Mouse (Mus musculus): ENCODE results near the gene Cops9. TPM values are rescaled to one million over a fixed set of nuclear protein-coding genes. Genes with fewer than 3 reads are reported as not detected.

Gene Cops9
- polyA plus RNA-seq, 1 experiment from 2014 or later, result 354 TPM

DNA sequence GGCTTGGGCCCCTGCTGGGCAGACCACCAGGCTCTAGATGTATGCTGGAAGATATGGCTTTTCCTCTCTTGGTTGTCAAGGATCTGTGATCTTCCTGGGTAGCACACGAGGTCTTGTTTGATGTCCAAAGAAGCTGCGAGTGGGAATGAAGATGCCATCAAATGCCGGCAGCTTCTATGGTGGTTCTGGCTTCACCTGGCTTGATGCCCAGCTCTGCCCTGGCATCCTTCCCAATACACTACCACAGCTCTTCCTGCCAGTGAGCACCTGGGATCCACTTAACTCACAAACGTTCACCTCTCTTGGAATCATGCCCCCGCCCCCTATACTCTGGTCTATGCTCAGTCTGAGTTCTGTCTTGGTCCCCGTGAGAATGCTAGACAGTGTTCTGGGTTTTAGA lies 25.3 kb upstream of the Cops9 start:
- H3K9me3 ChIP-seq, result no peaks in the 10 kb centered on the region
- H3K9ac ChIP-seq, result no peak overlapping the region
- no peaks in the 10 kb centered on the region for H3K4me1 ChIP-seq
- H3K4me2 ChIP-seq, result no peak overlapping the region
- no peaks in the 10 kb centered on the region for H3K27me3 ChIP-seq
- no peak overlapping the region for H3K4me3 ChIP-seq
- ATAC-seq (ENCODE audit: borderline replicate concordance, extremely low read depth, low FRiP score, low TSS enrichment), result no peak; the same call in 1 of the 2 replicates
- H3K36me3 ChIP-seq, result no peaks in the 10 kb centered on the region
- H3K27ac ChIP-seq, result no peak overlapping the region
- 62% methylated on average over 6 of the region's 6 CpGs for WGBS

DNA sequence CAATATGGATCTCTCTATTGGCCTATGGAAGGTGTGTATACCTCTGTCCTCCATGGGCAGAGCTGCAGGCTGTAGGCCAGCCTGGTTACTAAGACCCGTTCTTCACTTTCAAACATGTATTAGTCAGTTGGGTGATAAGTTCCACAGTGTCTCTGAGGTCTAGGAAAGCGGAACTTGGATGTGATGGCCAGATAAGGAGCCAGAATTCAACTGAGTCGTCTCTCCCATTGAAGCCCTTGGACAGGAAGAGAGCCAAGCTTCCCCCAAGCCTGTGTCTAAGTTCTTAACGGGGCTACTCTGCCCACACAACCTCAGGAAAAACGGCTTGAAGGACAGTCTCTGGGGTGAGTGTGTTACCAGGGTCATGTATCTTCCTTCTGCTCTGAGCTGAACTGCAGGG lies 17.6 kb upstream of the Cops9 start:
- no peak overlapping the region for H3K9ac ChIP-seq

DNA sequence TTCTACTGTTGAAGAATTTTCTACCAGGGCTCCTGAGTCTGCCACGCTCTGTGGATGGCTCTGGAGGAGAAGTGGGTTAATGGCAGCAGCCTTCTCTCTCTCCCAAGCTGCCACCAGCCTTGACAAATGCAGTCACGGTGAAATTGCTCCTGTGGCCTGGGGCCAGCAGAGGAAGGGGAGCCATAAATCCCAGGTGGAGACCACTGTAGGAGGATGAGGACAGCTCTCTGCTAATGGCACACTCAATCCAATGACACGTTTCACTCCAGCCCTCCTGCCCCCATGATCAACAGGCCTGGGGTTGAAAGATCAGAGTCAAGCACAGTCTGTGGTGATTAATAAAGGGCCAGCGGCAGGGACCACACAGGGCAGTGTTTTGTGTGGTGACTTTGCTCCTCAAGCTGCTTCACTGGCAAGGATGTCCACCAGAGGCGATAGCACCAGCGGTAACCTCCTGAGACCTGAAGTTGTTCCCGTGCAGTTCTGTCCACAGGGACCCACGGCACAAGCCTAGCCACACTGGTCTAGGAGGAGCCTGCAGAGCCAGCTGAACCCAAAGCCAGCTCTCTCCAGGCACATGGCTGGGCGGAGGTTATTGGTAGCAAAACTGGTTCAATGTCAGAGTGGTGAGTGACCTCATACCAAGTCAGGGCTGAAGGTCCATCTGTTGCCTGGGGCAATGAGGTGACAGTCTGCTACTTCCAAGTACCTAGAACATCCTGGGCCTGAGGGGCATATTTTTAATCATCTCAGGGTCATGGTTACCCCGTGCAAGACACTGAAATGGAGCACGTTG lies 15.4 kb upstream of the Cops9 start:
- Histone ChIP-seq H3K4me1 (no peaks in the 10 kb centered on the region), H3K27ac (no peak overlapping the region), H3K27me3 (no peaks in the 10 kb centered on the region), H3K9me3 (no peaks in the 10 kb centered on the region), H3K9ac (no peak overlapping the region), H3K4me3 (no peak overlapping the region), H3K4me2 (no peak overlapping the region), H3K36me3 (no peaks in the 10 kb centered on the region)
- 62% methylated on average over 11 of the region's 11 CpGs for WGBS
- ATAC-seq (ENCODE audit: borderline replicate concordance, extremely low read depth, low FRiP score, low TSS enrichment), result no peak

More for the DNA sequence above, 17.6 kb upstream of the Cops9 start:
- WGBS, result 44% methylated on average over 5 of the region's 5 CpGs
- H3K9me3 ChIP-seq, result no peaks in the 10 kb centered on the region
- H3K27me3 ChIP-seq, result no peaks in the 10 kb centered on the region
- no peak for ATAC-seq (ENCODE audit: borderline replicate concordance, extremely low read depth, low FRiP score, low TSS enrichment)
- no peaks in the 10 kb centered on the region for H3K36me3 ChIP-seq
- H3K27ac ChIP-seq, result no peak overlapping the region
- H3K4me1 ChIP-seq, result no peaks in the 10 kb centered on the region
- no peak overlapping the region for H3K4me2 ChIP-seq
- no peak overlapping the region for H3K4me3 ChIP-seq

DNA sequence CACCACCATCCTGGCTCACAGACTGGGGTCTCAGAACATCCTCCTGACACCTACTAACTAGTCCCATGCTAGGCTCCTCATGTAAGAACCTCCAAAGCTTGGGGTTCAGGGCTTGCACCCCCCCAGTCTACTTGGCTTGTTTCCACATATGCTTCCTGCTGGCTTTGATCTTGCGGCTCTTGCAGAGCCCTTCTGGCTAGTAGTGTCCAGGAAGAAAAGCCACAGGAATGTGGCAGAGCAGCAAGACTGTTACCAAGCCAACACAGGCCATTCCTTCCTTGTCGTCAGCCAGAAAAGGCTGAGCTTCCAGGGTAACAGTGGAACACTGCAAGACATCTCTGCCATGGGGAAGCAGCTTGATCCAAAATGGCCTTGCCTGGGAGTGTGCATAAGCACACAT lies 12.9 kb upstream of the Cops9 start:
- Histone ChIP-seq H3K9ac (no peak overlapping the region), H3K27me3 (no peaks in the 10 kb centered on the region), H3K27ac (no peak overlapping the region), H3K36me3 (no peaks in the 10 kb centered on the region), H3K4me3 (no peak overlapping the region), H3K4me2 (no peak overlapping the region), H3K9me3 (no peaks in the 10 kb centered on the region), H3K4me1 (no peaks in the 10 kb centered on the region)
- WGBS, result 29% methylated on average over 2 of the region's 2 CpGs
- ATAC-seq (ENCODE audit: borderline replicate concordance, extremely low read depth, low FRiP score, low TSS enrichment), result peak; percentile 9; the same call in 1 of the 2 replicates

DNA sequence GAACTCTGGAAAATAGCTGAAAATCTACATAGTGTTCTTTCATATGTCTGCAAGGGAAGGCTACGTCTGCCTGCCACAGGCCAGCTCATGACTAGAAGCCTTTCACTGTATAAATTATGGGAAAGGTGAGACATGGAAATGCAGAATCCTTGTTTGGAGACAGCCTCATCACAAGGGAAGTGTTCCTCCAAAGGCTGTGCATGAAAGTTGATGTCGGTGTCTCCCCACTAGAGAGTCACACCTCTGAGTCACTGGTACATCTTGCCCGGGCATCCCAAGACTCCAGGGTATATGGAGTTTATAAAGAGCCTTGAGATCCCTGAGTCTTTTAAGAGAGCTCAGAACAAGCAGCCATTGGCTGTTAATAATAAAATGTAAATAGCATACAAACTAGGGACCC lies 11.4 kb upstream of the Cops9 start:
- 80% methylated on average over 3 of the region's 3 CpGs for WGBS

DNA sequence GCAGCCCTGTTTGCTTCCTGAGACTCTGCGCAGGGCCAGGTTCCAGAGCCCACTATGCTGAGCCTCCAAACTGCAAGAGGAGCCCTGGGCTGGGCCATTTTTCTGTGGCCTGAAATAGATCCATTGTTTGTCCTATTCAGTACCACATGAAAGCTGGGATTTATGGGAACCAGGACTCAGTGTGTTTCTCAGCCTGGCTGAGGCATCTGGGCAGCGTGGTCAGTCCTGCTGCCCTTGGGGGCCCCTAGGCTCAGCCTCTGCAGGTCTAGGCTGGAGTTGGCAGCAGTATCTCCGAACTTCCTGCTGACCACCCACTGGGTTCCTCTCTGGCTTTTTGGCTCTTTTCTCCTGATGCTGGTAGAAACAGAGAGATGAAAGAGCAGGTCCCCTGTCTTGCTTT lies 9.7 kb upstream of the Cops9 start:
- Histone ChIP-seq H3K4me2 (no peak overlapping the region), H3K27me3 (no peaks in the 10 kb centered on the region; the same call in 1 of the 2 replicates), H3K9ac (no peak overlapping the region), H3K36me3 (no peaks in the 10 kb centered on the region), H3K27ac (no peak overlapping the region), H3K4me3 (no peak overlapping the region), H3K9me3 (no peaks in the 10 kb centered on the region), H3K4me1 (peaks cover 11% of the 10 kb centered on the region)
- WGBS, result 75% methylated on average over 3 of the region's 3 CpGs
- no peak for ATAC-seq (ENCODE audit: borderline replicate concordance, extremely low read depth, low FRiP score, low TSS enrichment)

More for the DNA sequence above, 11.4 kb upstream of the Cops9 start:
- Histone ChIP-seq H3K36me3 (no peaks in the 10 kb centered on the region), H3K4me3 (no peak overlapping the region), H3K9me3 (no peaks in the 10 kb centered on the region), H3K27ac (no peak overlapping the region), H3K9ac (no peak overlapping the region), H3K27me3 (no peaks in the 10 kb centered on the region), H3K4me1 (peaks cover 5% of the 10 kb centered on the region), H3K4me2 (no peak overlapping the region)
- no peak for ATAC-seq (ENCODE audit: borderline replicate concordance, extremely low read depth, low FRiP score, low TSS enrichment)

DNA sequence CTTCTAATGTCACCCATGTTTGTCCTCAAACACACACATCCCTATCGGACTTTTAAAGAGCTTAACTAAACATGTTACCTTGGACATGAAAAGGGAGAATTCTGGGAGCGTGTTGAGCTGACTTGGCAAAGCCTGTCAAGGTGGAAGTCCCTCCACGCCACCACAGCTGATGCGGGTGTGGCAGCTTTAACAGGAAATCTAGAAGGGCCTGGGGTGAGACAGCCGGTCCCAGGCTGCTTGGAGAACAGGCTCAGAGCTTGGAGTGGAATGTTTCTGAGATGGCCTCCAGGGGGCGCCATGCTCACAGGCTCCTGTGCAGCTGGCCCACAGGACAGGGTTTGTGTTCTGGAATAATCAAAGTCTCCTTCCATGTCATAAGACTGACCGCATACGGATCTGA lies 6.9 kb upstream of the Cops9 start, which contains the start of gene Otos:
Otos (minus strand) TSS at position 169 of the 400 bp plus-strand sequence.
- ATAC-seq (ENCODE audit: borderline replicate concordance, extremely low read depth, low FRiP score, low TSS enrichment), result peak; percentile 48; the same call in 1 of the 2 replicates
- no peak within 1 kb of the TSS for H3K9ac ChIP-seq
- peaks cover 11% of the 10 kb centered on the region for H3K4me1 ChIP-seq
- H3K36me3 ChIP-seq, result no peaks in the 10 kb centered on the region
- no peaks in the 10 kb centered on the region for H3K9me3 ChIP-seq
- H3K27ac ChIP-seq, result no peak within 1 kb of the TSS
- no peaks in the 10 kb centered on the region; the same call in 1 of the 2 replicates for H3K27me3 ChIP-seq
- peak within 1 kb of the TSS; percentile 26 for H3K4me2 ChIP-seq
- WGBS, result 18% methylated on average over 8 of the region's 8 CpGs
- H3K4me3 ChIP-seq, result no peak within 1 kb of the TSS

DNA sequence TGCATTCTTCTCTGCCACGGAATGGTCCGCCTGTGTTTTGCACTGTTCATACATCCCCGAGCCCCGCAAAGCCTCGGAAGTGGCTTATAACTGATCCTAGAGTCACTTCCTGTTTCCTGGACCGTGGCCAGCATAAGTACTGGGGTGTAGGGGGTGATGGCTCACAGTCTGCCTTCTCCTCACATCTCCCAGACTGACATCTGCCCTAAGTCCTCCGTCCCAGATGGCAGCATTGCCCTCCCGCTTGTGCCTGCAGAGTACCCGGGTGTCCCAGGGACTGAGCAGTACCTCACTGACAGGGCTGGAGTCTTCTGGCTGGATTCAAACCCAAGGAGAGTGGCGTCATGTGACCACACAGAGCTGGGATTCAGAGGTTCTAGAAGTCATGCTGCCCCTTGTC lies 6.4 kb upstream of the Cops9 start:
- Histone ChIP-seq H3K9me3 (no peaks in the 10 kb centered on the region), H3K4me1 (peaks cover 11% of the 10 kb centered on the region), H3K4me2 (peak overlapping the region; percentile 26), H3K4me3 (no peak overlapping the region), H3K27me3 (no peaks in the 10 kb centered on the region; the same call in 1 of the 2 replicates), H3K27ac (no peak overlapping the region), H3K9ac (no peak overlapping the region), H3K36me3 (no peaks in the 10 kb centered on the region)
- 31% methylated on average over 10 of the region's 10 CpGs for WGBS
- ATAC-seq (ENCODE audit: borderline replicate concordance, extremely low read depth, low FRiP score, low TSS enrichment), result no peak

DNA sequence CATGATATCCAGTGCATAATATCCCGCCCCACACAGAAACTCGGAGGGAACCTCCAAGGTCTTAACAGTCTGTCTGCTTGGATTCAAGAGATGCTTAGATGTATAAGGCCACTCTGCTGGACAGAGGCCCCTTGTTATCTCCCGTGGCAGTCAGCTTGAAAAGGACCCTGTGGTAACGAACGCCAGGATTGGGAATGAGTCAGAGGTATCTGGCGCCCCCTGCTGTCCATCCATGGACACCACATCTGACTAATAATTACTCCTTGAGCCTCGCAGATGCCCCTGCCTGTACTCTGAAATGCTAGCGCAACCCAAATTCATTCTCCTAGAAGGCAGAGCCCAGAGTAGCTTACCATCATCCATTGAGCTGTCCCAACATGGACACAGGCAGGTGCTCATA lies 6.0 kb upstream of the Cops9 start:
- Histone ChIP-seq H3K27me3 (no peaks in the 10 kb centered on the region; the same call in 1 of the 2 replicates), H3K4me3 (no peak overlapping the region), H3K9me3 (no peaks in the 10 kb centered on the region), H3K9ac (no peak overlapping the region), H3K4me2 (peak overlapping the region; percentile 26), H3K27ac (no peak overlapping the region), H3K36me3 (no peaks in the 10 kb centered on the region), H3K4me1 (peaks cover 11% of the 10 kb centered on the region)
- ATAC-seq (ENCODE audit: borderline replicate concordance, extremely low read depth, low FRiP score, low TSS enrichment), result 0 out of 2 replicates have a peak, but pooled peaks have one; percentile 25
- 9% methylated on average over 8 of the region's 8 CpGs for WGBS

DNA sequence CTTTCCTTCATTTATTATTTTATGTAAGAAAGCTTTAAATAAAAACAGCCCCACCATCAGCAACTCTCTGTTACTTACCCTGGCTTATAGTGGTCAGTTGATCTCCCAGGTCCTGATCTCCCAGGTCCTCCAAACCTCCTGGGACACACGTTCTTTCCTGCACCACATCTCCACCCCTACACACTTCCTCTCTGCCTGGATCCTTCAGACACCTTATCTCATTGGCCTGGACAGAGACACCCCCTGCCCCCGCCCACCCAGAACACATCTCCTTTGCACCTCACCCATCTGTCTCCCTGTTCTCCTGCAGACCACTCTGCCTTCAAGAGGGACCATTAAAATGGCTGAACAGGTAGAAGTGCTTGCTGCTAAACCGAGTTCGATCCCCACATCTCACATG lies 5.2 kb upstream of the Cops9 start:
- Histone ChIP-seq H3K4me1 (peaks cover 16% of the 10 kb centered on the region), H3K4me3 (no peak overlapping the region), H3K27me3 (no peaks in the 10 kb centered on the region; the same call in 1 of the 2 replicates), H3K27ac (no peak overlapping the region), H3K36me3 (no peaks in the 10 kb centered on the region), H3K9ac (no peak overlapping the region), H3K9me3 (no peaks in the 10 kb centered on the region), H3K4me2 (no peak overlapping the region)
- ATAC-seq (ENCODE audit: borderline replicate concordance, extremely low read depth, low FRiP score, low TSS enrichment), result no peak
- 67% methylated on average over 4 of the region's 4 CpGs for WGBS

DNA sequence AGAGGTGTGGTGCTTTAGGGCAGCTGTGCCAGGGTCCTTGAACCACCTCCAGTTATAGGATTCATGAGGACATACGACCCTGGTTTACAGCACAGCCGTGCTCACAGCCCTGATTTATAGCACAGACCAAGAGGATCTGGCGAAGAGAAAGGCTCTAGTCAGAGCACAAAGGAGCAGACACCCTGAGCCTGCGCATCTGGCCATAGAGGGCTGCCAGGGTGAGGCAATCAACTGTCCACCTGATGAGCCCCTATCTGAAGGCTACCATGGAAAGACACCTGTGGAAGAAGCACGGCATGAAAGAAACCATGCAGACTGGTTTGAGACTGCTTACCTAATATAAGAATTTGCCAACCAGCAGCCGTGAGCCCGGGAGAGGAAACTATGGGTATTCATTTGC lies 4.8 kb upstream of the Cops9 start:
- Histone ChIP-seq H3K4me1 (peaks cover 17% of the 10 kb centered on the region), H3K4me2 (no peak overlapping the region), H3K27ac (no peak overlapping the region), H3K4me3 (no peak overlapping the region), H3K9ac (no peak overlapping the region), H3K27me3 (no peaks in the 10 kb centered on the region; the same call in 1 of the 2 replicates), H3K9me3 (no peaks in the 10 kb centered on the region), H3K36me3 (no peaks in the 10 kb centered on the region)
- 71% methylated on average over 7 of the region's 7 CpGs for whole genome bisulfite sequencing
- ATAC-seq (ENCODE audit: borderline replicate concordance, extremely low read depth, low FRiP score, low TSS enrichment), result no peak

DNA sequence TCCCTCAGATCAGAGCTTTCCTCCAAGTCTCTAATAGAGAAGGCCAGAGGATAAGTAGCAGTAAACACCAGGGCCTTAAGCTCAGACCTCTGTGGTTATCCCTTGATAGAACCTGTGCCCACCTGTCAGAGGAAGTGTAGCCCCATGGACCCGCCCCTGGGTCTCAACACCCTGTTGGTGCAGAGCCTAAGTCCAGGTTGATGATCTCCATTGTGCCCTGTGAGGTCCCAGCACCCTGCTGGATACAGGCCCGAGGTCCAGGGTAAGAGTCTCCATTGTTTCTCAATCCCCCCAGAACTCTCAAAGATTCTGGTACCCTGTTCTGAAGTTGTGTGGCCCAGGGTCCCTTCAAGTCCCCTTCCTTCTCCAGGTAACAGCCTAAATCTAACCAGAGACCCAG lies 4.3 kb upstream of the Cops9 start:
- WGBS, result 36% methylated on average over 2 of the region's 2 CpGs

More for the DNA sequence above, 4.3 kb upstream of the Cops9 start:
- no peak overlapping the region for H3K9ac ChIP-seq
- no peaks in the 10 kb centered on the region; the same call in 1 of the 2 replicates for H3K27me3 ChIP-seq
- no peak for ATAC-seq (ENCODE audit: borderline replicate concordance, extremely low read depth, low FRiP score, low TSS enrichment)
- no peak overlapping the region for H3K4me2 ChIP-seq
- no peak overlapping the region for H3K4me3 ChIP-seq
- H3K9me3 ChIP-seq, result no peaks in the 10 kb centered on the region
- H3K27ac ChIP-seq, result no peak overlapping the region
- no peaks in the 10 kb centered on the region for H3K36me3 ChIP-seq
- peaks cover 19% of the 10 kb centered on the region for H3K4me1 ChIP-seq
